Mouse (Mus musculus) mesoderm, embryonic 11.5 days (tissue): ENCODE results near the gene Bpi.
A peak's percentile ranks its signal among the peaks of the same experiment; 100 is the strongest.

ENCODE experiments used
- DNase-seq: peaks from one replicate; pipeline ENCODE4 v3.0.0-alpha.2; 2012; ENCODE audit warnings: low read depth, low spot score

The Bpi gene

DNA sequence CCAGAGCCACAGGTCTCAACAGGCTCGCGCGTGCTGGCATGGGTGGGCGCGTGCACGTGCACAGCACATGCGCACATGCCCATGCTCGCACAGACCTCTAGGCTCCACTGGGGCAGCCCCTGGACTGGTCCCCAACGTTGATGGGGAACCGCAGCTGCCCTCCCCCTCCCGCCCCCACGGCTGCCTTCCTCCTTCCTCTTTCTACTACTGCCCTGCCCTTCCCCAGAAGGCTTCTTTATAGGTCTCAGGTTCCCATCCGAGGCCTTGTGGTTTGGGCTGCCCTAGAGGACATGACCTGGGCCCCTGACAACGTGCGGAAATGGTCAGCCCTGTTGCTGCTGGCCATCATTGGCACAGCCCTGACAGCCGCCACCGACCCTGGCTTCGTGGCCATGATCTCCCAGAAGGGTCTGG lies at the start of gene Bpi:
Gene Bpi (plus strand): TSS at position 90 of the 414 bp plus-strand sequence.
- DNase-seq: no peak

DNA sequence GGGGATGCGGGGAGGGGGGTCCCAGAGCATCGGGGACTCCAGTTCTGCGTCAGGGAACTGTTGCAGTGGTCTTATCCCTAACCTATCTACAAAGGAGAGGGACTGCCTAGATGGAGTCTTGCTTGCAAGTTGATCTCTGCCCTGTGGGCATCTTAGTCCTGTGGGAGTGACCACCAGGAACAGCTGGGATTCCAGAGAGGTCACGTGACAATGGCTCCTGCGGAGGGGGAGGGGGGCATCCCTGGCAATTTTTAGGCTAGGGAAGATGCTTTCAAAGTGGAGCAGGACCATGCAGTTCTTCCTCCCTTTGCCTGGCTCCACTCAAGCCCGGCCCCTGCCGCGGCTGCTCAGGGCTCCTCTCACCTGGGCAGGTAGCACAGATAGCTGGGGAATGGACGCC lies 48.1 kb upstream of the Bpi start:
- DNase-seq: no peak

DNA sequence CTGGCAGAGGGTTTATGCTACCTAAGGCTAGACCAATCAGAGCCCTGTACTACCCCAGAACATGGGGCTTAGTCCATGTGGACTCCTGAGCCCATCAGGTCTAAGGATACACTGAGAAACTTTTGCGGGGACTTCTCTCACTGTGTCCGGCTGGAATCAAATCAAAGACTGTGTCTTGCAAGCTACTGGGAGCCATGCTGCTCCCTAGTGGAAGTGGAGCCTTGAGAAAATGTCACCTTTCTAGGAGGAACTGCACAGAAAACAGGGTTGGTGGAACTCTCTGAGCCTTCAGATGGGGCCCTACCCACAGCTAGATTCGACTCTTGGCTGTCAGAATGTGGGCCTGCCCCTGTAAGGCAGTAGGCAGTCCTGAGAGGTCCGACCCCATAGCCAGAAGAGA lies 47.4 kb upstream of the Bpi start:
- no peak for DNase-seq

DNA sequence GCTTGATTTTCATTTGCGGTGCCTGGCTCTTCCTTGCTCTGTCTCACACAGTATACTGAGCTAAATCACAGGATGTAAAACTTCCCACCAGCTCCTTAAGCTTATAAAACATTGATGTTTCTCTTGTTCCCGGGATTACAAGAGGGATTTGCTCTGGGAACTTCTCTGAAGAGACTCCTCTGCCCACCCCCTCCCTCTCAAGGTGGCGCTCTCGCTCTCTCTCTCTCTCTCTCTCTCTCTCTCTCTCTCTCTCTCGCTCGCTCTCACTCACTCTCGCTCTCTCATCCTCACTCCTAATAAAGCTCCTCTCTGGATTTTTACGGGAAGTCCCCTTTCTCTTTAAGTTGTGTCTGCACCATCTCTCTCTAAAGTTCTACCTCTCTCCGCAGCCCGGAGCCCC lies 46.9 kb upstream of the Bpi start:
- no peak for DNase-seq

DNA sequence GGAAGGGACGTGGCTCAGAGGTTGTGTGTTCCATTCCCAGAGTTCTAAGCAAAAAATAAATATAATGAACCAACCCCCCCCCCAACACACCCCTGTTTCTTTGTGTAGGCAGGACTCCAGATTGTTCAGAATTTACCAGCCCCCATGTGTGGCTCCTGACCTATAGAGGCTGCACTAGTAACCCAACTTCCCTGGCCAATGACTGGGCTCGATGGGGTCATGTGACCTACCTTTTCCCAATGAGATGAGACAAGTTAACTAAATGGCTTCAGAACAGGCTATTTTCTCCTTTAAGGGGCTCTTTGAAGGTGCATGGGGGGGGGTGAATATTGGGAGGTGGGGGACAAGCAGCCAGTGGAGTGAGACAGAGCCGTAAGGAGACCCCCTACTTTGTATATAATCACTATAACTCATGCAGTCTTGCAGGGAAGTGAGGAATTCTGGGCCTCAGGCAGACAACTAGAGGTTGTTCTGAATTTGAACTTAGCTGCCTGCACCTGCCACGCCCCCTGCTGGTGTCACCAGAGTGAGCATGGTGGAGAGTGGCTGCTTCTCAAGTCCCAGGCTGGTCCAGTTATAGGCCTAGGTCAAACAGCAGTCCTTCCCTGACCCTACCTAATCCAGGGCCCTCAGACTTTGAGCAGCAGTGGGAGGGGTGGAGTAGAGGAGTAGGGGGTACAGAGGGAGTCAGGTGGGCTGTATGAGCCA lies 46.0 kb upstream of the Bpi start:
- DNase-seq: no peak

DNA sequence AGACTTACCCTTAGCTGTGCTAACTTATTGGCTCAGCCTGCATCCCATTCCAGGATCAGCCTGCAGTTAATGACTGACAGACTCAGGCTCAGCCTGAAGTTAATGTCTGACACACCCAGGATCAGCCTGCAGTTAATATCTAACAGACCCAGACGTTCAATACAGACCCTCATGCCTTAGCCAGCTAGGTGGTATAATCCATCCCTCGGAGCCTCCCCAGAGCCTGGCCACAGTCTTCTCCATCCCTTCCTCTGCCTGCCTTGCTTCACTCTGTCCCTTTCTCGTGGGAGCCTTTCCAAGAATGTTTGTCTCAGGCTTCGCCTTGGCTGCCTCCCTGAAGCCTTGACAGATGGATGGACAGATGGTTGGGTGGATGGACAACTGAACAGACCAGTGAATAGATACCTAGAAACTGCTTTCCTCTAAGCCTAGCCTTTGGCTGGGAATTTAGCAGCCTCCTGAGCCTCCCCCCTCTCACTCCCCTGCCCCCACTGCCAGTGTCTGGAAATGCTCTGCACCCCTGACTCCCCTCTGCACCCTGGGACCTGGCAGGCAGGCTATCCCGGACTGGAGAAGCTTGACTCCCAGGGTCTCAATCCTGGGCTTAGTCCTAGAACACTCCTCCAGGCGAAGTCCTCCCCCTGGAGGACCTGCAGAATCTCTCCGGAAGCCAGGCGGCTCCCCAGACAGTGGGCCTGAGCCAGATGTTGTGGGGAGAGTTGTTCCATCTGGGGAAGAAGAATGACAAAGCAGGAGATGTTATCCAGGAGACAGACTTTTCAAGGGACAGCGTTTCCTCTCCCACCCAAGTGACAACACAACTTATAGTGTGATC lies 42.4 kb upstream of the Bpi start:
- DNase-seq: no peak

DNA sequence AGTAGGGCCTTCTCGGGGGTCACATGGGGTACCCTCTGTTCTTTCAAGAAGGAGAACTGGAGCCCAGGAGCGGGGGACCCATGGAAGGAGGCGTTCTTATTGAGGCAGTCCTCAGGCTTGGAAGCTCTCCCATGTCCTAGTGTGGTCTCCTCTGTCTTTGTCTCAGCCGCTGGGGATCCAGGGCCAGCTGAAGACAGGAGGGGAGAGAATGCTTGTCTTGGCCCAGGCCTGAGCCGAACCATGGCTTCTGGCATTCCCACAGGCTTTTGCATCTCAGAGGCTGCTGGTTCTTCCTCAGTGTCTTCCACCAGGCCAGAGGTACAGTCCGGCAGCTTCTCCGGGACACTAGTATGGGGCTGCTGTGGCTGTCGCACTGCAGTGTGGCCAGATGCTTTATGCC lies 41.4 kb upstream of the Bpi start:
- DNase-seq: no peak

DNA sequence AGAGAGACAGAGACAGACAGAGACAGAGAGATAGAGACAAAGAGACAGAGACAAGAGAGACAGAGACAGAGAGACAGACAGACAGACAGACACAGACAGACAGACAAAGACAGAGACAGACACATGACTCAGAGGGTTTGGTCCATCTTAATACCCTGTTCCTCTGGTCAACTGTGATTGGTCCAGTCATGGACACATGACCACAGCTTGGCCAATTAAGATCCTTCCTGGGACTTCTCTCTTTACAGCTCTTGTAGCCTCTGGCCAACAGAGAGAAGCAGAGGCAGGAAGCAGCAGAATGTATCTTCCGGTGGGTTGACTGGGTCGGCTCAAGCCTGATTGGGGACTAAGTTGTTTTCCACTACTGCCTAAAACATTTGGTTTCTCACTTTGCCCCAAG lies 38.3 kb upstream of the Bpi start:
- DNase-seq: no peak

DNA sequence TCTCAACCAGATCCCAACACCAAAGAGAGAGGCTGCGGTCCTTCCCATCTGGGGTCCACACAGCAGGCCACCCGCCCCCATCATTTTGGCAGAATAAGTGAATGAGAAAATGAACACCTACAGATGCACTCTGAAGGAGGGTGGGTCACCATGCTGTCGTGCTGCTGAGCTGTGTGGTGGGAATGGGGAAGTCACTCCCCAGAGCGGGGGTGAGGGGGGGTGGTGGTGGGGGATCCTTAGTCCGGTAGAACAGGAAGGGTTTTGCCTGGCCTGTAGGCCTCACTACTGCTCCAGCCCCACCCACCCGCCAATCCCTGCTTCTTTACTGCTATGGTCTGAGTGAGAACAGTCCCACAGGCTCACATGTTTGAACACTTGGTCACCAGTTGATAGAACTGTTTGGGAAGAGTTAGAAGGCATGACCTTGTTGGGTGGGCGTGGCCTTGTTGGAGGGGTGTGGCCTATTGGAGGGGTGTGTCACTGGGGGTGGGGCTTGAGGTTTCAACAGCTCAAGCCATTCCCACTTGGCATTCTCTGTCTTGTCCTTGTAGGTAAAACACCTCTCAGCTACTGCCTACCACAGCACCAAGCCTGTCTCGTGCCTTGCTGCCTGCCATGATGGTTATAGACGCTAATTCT lies 36.3 kb upstream of the Bpi start:
- DNase-seq: no peak

DNA sequence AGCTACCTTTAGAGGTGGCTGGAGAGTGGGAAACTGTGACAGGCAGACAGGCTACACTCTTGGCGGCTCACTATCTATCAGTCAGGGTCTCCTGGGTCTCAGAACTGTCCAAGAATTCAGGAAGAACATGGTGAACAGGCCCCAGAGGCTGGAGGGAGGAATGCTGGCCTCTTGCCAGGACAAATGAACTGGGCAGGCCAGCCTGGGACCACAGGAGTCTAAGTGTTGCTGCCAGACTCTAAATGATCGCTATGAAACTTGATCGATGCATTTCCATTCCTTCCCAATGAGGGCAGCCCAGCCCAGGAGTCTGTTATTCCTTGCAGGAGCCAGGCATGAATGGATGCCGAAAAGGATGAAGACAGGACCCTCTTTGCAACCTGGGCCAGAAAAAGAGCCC lies 35.2 kb upstream of the Bpi start:
- DNase-seq: peak; percentile 34

DNA sequence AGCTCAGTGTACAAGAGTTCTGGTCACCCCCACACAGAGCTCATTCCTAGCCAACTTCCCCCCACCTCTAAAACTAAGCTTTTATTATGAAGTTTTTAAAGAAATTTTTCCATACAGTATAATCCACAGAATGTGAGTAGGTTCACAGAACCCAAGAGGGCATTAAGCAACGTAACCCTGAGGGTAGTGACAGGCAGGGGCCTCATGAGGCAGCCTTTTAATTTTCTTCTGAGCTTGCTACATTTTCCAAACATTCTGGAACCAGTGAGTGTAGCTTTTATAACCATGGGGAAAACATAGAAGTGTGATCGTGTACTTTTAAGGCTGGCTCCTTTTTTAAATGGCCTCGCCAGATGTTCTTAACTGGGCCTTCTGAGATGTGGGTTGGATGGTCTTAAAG lies 34.4 kb upstream of the Bpi start:
- DNase-seq: no peak

DNA sequence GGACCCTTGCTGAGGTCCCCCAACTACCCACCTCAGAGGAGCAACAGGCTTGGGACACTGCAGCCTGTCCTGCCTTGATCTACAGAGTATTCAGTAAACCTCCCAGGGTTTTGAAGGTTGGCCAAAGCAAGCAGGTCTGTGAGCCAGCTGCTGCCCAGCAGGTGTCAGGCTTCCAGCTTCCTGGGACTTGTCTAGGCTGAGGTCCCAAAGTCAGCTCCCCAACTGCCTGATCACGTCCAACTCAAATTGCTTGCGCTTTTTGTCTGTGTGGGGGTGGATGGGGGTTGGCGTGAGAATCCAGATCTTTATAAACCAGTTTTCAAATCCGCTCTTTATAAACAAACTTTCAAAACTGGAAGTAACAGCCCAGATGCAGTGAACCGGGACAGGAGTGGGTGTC lies 32.6 kb upstream of the Bpi start:
- DNase-seq: no peak

DNA sequence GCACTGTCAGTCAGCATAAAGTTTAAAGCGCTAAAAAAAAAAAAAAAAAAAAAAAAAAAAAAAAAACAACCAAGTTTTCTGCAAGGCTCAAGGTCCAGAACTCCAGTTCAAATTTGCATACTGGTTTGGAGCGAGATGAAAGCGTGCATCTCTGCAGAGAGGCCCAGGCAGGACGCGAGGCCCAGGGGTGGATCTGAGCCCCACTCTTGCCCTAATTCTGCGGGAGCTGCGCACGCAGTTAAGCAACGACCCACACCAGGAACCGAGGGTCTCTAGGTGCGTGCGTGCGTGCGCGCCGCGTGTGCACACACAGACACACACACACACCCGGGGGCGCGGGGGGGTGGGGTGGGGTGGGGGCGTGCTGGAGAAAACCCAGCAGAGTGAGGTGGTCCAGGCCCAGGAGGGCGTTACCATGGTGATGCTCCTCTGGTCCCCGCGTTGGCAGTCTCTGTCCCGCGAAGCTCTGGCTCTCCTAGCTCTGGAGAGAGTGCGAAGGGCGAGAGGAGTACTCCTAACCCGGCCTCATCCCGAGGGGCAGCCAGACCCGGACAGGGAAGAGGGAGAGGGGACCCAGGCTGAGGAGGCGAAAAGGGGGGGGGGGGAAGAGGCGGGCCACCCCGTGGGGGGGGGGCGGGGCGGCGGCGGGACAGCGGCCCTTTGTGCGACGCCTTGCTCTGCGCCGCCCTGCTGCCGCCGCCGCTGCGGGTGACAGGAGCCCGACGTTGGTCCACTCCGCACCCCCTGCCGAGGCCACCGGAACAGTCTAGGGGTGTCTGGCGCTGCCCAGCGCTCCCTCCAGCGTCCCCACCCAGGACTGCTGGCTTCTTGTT lies 29.0 kb upstream of the Bpi start, which contains the start of gene D630003M21Rik:
Gene D630003M21Rik (minus strand): TSS at position 553 of the 833 bp plus-strand sequence.
- DNase-seq: peak; percentile 61

DNA sequence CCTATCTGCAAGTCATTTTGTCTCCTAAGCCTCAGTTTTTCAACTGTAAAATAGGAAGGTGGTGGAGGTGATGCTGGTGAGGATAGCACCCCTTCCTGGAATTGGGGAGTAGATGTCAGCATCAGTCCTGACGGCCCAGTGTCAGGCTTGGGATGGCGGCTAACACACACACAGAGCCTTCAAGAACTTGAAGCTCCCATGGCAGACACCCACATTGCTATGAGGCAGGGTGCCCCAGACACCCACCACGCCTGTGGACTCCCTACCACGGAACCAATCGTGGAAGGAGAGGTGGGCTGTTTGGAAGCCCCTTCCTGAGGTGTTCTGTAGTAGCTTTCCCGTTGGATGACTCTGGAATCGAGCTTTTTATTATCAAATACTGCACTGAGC lies 28.4 kb upstream of the Bpi start:
- DNase-seq: no peak

DNA sequence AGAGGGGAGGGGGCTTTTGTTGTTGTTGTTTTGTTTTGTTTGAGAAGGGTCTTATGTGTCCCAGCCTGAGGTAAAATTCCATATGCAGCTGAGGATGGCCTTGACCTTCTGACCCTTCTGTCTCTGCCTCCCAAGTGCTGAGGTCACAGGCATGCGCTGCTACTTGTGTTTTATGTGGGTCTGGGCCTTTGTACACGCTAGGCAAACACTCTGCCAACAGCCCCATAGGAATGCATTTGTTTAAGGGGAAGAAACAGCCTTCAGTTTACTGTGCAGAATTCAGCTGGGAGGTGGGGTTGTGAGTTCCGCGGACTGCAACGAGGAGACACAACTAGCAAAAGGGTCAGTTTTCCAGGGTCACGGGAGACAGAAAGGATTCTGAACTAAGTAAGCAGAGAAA lies 27.3 kb upstream of the Bpi start:
- DNase-seq: no peak

DNA sequence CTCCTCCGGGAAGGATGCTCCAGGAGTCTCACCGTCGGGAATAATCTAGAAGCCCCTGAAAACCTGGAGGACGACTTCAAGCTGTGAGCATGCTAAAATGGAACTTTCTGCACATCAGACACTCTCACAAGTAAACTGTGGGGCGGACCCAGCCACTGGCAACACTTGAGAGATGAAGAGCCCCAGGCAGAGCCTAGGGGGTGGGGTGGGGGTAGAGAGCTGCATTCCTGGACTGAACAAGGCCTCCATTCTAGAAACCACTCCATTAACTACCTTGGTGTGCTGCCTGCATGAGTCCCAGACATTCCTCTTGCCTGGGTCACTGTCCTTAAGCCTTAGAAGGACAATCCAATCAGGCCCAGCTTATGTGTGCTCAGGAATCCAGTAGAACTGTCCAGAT lies 26.8 kb upstream of the Bpi start:
- no peak for DNase-seq

DNA sequence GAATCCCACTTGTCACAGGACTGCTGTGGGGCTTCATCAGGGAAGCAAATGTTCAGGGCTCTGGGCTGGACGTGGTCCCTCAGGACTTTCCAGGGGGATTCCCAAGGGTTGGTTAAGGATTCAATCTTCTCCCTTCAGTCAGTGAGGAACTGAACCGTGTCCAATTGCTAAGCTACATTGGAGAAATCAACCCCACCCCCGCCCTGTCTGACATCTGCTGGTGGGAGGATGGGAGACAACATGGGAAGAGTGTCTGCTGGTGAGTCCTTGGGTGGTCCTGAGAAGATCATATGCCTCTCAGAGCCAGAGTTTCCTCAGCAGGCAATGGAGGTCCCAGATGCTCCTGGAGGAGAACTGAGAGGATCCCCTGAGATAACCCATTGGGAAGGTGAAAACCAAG lies 25.5 kb upstream of the Bpi start:
- no peak for DNase-seq

DNA sequence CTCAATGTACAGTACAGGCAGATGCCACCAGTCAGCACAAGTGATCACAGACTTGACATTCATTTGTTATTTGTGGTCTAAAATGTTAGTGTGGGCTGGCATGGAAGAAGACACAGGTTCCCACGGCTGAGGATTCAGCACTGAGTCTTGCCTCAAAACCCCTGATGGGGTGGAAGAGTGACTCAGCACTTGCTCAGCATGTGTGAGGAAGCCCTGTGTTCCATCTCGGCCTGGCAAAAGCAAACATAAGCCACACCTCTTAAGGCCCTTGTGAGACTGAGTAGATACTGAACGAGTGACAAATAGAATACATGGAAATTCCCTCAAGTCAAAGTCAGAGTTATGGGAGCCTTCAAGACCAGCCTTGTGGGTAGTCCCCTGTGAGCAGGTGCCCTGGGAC lies 24.8 kb upstream of the Bpi start:
- DNase-seq: no peak

DNA sequence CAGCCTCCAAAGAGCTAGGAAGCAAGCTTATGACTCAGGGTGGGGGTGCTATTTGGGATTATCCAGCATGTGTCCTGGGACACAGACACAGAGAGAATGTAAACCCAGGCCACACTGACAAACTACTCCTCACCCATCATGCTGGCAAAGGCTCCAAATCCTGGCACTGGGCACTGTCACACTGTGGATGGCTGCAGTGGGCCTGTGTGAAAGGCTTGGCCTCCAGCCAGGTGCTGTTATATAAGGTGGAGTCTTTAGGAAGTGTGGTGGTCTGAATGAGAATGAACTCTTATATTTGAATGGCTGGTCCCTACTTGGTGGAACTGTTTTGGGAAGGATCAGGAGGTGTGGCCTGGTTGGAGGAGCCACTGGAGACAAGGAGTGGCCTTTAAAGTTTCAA lies 21.2 kb upstream of the Bpi start:
- DNase-seq: no peak

DNA sequence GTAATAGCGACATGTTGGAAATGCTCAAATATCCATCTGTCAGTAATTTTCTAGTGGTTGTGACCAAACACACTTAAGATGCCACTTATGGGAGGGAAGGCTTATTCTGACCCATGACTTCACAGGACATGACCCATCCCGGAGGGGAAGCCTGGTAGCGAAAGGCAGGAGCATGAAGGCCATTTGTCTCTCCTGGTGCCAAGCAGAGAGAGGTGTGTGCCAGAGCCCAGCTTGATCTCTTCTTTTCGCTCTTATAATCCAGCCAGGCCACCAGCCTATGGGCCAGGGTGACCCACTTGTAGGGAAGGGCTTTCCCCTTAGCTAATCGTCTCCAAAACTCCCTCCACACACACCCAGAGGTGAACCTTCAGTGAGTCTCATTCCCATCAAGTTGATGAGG lies 19.8 kb upstream of the Bpi start:
- no peak for DNase-seq

DNA sequence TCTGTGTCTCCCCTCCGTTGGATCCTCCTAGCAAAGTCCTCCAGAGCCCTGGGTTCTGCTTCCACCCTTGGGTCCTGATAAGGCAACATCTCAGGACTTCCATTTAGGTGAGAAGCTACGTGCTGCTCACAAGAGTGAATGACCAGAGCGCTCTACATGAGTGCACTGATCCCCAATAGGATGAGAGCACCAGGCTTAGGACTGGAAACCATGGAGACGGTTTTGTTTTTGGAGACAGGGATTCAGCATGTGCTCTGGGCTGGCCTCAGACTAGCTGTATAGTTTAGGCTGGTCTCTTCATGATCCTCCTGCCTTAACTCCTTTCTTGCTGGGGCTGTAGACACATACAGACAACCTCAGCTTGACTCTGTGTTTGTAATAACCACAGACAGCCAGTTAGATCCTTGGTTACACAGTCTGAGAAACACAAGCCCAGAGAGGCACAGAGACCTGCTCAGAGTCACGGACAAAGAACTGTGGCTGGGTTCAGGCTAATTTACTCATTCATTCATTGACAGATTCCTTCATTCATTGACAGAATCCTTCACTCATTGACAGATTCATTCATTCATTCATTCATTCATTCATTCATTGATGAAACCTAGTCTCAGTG lies 16.7 kb upstream of the Bpi start:
- no peak for DNase-seq
